17 mouse cellular contexts compared by ENCODE assay signal in genomic region chr17:5532816-5533215, GRCm38 (mm10).
"Had no signal": no experiment of that assay in that cellular context is flagged by ENCODE, and none has a peak within 500 bp of the region (broad histone marks: within the 10 kb centered on the region; RNA-seq: fewer than 3 reads in every experiment).

No protein-coding gene starts in this region.

- ATAC-seq: liver, embryonic 12.5 days; liver, postnatal 0 days had no signal

- H3K9me3 ChIP-seq: kidney, embryonic 15.5 days; limb, embryonic 10.5 days; liver, embryonic 12.5 days; lung, embryonic 15.5 days; midbrain, embryonic 10.5 days; neural tube, embryonic 15.5 days had no signal

- H3K27ac ChIP-seq: kidney, embryonic 15.5 days; limb, embryonic 10.5 days; liver, embryonic 12.5 days; lung, embryonic 15.5 days; midbrain, embryonic 10.5 days; neural tube, embryonic 15.5 days had no signal

- H3K4me2 ChIP-seq: kidney, embryonic 15.5 days; liver, embryonic 12.5 days; lung, embryonic 15.5 days; neural tube, embryonic 15.5 days had no signal

- H3K4me3 ChIP-seq: kidney, embryonic 15.5 days; limb, embryonic 10.5 days; liver, embryonic 12.5 days; lung, embryonic 15.5 days; midbrain, embryonic 10.5 days; myocyte; neural tube, embryonic 15.5 days had no signal

- DNase-seq: kidney, adult 2 months; kidney, postnatal 25 days; layer of hippocampus, adult 9-11 months; liver, postnatal 0 days; lung, postnatal 14 days; midbrain, embryonic 14.5 days; right cerebral cortex, postnatal 4 days; spleen, adult 18-20 months; thymus, adult 18-20 months; thymus, postnatal 14 days had no signal

- H3K36me3 ChIP-seq: kidney, embryonic 15.5 days; limb, embryonic 10.5 days; liver, embryonic 12.5 days; lung, embryonic 15.5 days; midbrain, embryonic 10.5 days; neural tube, embryonic 15.5 days had no signal

- H3K9ac ChIP-seq: kidney, embryonic 15.5 days; liver, embryonic 12.5 days; liver, postnatal 0 days; lung, embryonic 15.5 days; neural tube, embryonic 15.5 days had no signal

- H3K27me3 ChIP-seq: kidney, embryonic 15.5 days; liver, embryonic 12.5 days; lung, embryonic 15.5 days; neural tube, embryonic 15.5 days had no signal

- H3K4me1 ChIP-seq: lung, embryonic 15.5 days; neural tube, embryonic 15.5 days had no signal
